Mouse (Mus musculus): ENCODE measurements at regions not wholly inside any gene's neighbourhood (a gene's known extent, or its start where the extent isn't known, plus 50 kb on each side); places are given as distances from the start of the nearest gene placed in this dataset.

DNA sequence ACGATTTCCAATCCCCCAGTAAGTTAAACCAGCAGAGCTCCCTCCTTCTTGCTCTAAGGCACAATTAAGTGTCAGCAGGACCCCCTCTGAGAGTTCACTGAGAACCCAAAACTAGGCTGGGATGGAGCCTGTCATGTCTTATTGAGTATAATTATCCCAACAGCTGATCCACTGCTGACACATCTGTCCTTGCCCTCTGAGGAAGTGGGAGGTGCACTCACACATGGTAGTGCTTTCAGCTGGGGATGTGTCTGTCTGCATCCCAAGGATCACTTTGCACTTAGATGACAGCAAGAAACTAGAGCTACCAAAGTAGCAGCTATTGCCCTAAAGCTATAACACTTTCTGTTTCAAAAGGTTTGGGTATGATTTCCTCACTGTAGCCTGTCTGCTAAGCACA, 291.7 kb downstream of the Irx2 start:
- Histone ChIP-seq H3K4me1 (ENCODE audit: control insufficient read depth in 1 of 2, insufficient read depth in 2 of 2) (no peaks in the 10 kb centered on the region), H3K4me3 (replicated peaks in 1 of 3; ENCODE audit: low read depth in 2 of 3, low read length in 2 of 3, poor library complexity in 1 of 3) (no peak overlapping the region), H3K9me3 (replicated peaks; ENCODE audit: low read length) (peaks cover 75% of the 10 kb centered on the region), H3K27ac (ENCODE audit: insufficient read depth, low read depth) (no peak overlapping the region), H3K36me3 (replicated peaks in 1 of 2; ENCODE audit: control insufficient read depth in 1 of 2, insufficient read depth in 1 of 2, low read length in 1 of 2) (no peaks in the 10 kb centered on the region), H3K79me2 (replicated peaks; ENCODE audit: control insufficient read depth, extremely low read depth, insufficient read depth, poor library complexity, severe bottlenecking) (no peaks in the 10 kb centered on the region), H3K4me2 (ENCODE audit: insufficient read depth, low read depth, poor library complexity, severe bottlenecking) (no peak overlapping the region), H3K9ac (ENCODE audit: insufficient read depth, low read depth) (no peak overlapping the region), H3K27me3 (replicated peaks) (no peaks in the 10 kb centered on the region)
- TF ChIP-seq NRF1 (IDR thresholded peaks at IDR 0.05; ENCODE audit: low read depth, low read length), result no peak
- TF ChIP-seq MAFK (IDR thresholded peaks at IDR 0.05; ENCODE audit: insufficient replicate concordance, low read length), result no peak
- no peak for TF ChIP-seq ZNF384 (IDR thresholded peaks at IDR 0.05; ENCODE audit: low read depth, low read length)
- TF ChIP-seq SIN3A (IDR thresholded peaks at IDR 0.05; ENCODE audit: low read length), result no peak
- no peak for TF ChIP-seq ELF1 (IDR thresholded peaks at IDR 0.05; ENCODE audit: low read depth, low read length)
- TF ChIP-seq IRF4 (IDR thresholded peaks at IDR 0.05; ENCODE audit: low read depth, low read length), result no peak
- TF ChIP-seq PAX5 (IDR thresholded peaks at IDR 0.05; ENCODE audit: low read length), result no peak
- in situ Hi-C loops (cut with MboI; ENCODE audit: low pct_ligation_motif_present, low pct_unique_long_range_greater_than_20kb, low sequenced_read_pairs) (no loop called here), dilution Hi-C loops (cut with MboI; ENCODE audit: extremely low pct_ligation_motif_present, extremely low pct_unique_long_range_greater_than_20kb, low sequenced_read_pairs) (no loop called here)
- no peak for DNase-seq (ENCODE audit: extremely low read depth)

DNA sequence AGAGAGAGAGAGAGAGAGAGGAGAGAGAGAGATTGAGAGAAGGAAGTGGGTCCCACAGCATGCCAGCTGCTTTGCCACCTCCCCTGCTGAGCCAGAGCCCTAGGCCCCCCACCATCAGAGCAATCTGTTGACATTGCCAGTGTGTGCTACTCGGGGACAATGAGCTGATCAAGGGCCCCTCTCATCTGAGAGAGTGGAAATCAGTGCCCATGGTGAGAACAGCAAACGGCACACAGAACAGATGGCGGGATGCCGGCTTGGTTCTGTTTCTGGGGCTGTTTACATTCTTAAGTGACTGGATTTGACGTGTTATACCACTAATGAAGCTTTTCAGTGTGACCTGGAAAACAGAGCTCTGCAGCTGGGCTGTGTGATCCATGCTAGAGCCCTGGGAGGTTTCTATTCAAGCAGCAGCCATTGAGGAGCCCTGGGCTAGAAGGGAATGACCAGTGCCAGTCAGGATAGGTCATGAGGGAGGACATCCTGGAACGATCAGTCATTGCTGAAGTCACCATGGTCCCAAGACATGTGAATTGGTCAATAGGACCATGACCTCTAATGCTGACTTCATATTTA, 296.0 kb downstream of the Irx2 start:
- TF ChIP-seq CTCF (conservative IDR thresholded peaks at IDR 0.05 in 1 of 2, IDR thresholded peaks at IDR 0.05 in 1 of 2; ENCODE audit: low read depth in 2 of 2, low read length in 2 of 2), result no peak
- no peak for TF ChIP-seq E2F4 (IDR thresholded peaks at IDR 0.05; ENCODE audit: insufficient replicate concordance, low read depth, low read length)
- no peak for TF ChIP-seq KAT2A (IDR thresholded peaks at IDR 0.05; ENCODE audit: insufficient replicate concordance, low read length)
- no peak for TF ChIP-seq ZKSCAN1 (IDR thresholded peaks at IDR 0.05; ENCODE audit: borderline replicate concordance, low read depth, low read length)
- TF ChIP-seq IRF4 (IDR thresholded peaks at IDR 0.05; ENCODE audit: low read depth, low read length), result no peak
- no peak for TF ChIP-seq ETS1 (conservative IDR thresholded peaks at IDR 0.05; ENCODE audit: low read depth, low read length)
- no peak for TF ChIP-seq GABPA (IDR thresholded peaks at IDR 0.05; ENCODE audit: insufficient replicate concordance, low read depth, low read length)
- TF ChIP-seq RAD21 (IDR thresholded peaks at IDR 0.05; ENCODE audit: low read depth, low read length), result no peak
- no peak for TF ChIP-seq SIN3A (IDR thresholded peaks at IDR 0.05; ENCODE audit: low read length)
- no peak for TF ChIP-seq MAX (IDR thresholded peaks at IDR 0.05; ENCODE audit: low read length)
- no peak for TF ChIP-seq MYC (IDR thresholded peaks at IDR 0.05; ENCODE audit: low read depth, low read length)
- TF ChIP-seq JUN (IDR thresholded peaks at IDR 0.05; ENCODE audit: insufficient read depth, low read depth, low read length), result no peak
- no peak for TF ChIP-seq ZNF384 (IDR thresholded peaks at IDR 0.05; ENCODE audit: low read depth, low read length)
- TF ChIP-seq POLR2AphosphoS2 (IDR thresholded peaks at IDR 0.05; ENCODE audit: low read depth, low read length), result no peak
- no peak for TF ChIP-seq TBP (conservative IDR thresholded peaks at IDR 0.05; ENCODE audit: low read depth, low read length)
- TF ChIP-seq ZC3H11A (IDR thresholded peaks at IDR 0.05; ENCODE audit: low read depth, low read length), result no peak
- no peak for TF ChIP-seq NRF1 (IDR thresholded peaks at IDR 0.05; ENCODE audit: low read depth, low read length)
- TF ChIP-seq SMC3 (IDR thresholded peaks at IDR 0.05; ENCODE audit: low read depth, low read length), result no peak
- TF ChIP-seq TCF12 (IDR thresholded peaks at IDR 0.05; ENCODE audit: low read depth, low read length), result no peak
- H3K9me3 ChIP-seq (replicated peaks; ENCODE audit: low read length), result peaks cover 83% of the 10 kb centered on the region
- no peaks in the 10 kb centered on the region for H3K36me3 ChIP-seq (replicated peaks in 1 of 2; ENCODE audit: control insufficient read depth in 1 of 2, insufficient read depth in 1 of 2, low read length in 1 of 2)
- dilution Hi-C loops (cut with MboI; ENCODE audit: extremely low pct_ligation_motif_present, extremely low pct_unique_long_range_greater_than_20kb, low sequenced_read_pairs), result no loop called here
- H3K4me1 ChIP-seq (ENCODE audit: control insufficient read depth in 1 of 2, insufficient read depth in 2 of 2), result no peaks in the 10 kb centered on the region
- H3K27ac ChIP-seq (ENCODE audit: insufficient read depth, low read depth), result no peak overlapping the region
- no peak overlapping the region for H3K9ac ChIP-seq (ENCODE audit: insufficient read depth, low read depth)
- DNase-seq (ENCODE audit: extremely low read depth), result no peak
- no peaks in the 10 kb centered on the region for H3K27me3 ChIP-seq (replicated peaks)
- in situ Hi-C loops (cut with MboI; ENCODE audit: low pct_ligation_motif_present, low pct_unique_long_range_greater_than_20kb, low sequenced_read_pairs), result no loop called here
- H3K4me2 ChIP-seq (ENCODE audit: insufficient read depth, low read depth, poor library complexity, severe bottlenecking), result no peak overlapping the region
- H3K79me2 ChIP-seq (replicated peaks; ENCODE audit: control insufficient read depth, extremely low read depth, insufficient read depth, poor library complexity, severe bottlenecking), result no peaks in the 10 kb centered on the region
- H3K4me3 ChIP-seq (replicated peaks in 1 of 3; ENCODE audit: low read depth in 2 of 3, low read length in 2 of 3, poor library complexity in 1 of 3), result no peak overlapping the region

Data from CH12.LX (cell line).